Mouse (Mus musculus) MEL (cell line): ENCODE results near the gene Tbc1d13.

Experiments used
- CTCF ChIP-seq, 3 experiments: IDR thresholded peaks in 2 of 3; conservative IDR thresholded peaks in 1 of 3; 2 replicates each; pipeline ENCODE4 v1.5.1; 2011 to 2012; ENCODE audit warnings: low read length in 3 of 3, low read depth in 2 of 3, mild to moderate bottlenecking in 2 of 3, improper control_type of control experiment in 1 of 3, inconsistent platforms in 1 of 3, mixed read lengths in 1 of 3, moderate library complexity in 1 of 3; ENCODE audit not compliant: control insufficient read depth in 1 of 3, insufficient read depth in 1 of 3, poor library complexity in 1 of 3, severe bottlenecking in 1 of 3
- EP300 ChIP-seq, 2 experiments: IDR thresholded peaks; 2 replicates each; pipeline ENCODE4 v1.6.1; 2011; ENCODE audit warnings: improper control_type of control experiment in 2 of 2, low read length in 2 of 2, low read depth in 1 of 2, mild to moderate bottlenecking in 1 of 2
- GABPA ChIP-seq: IDR thresholded peaks from 2 replicates; pipeline ENCODE4 v1.6.1; 2012; ENCODE audit warnings: low read depth, mild to moderate bottlenecking, inconsistent platforms, low read length, improper control_type of control experiment, moderate library complexity
- HCFC1 ChIP-seq: IDR thresholded peaks from 2 replicates; pipeline ENCODE4 v1.6.1; 2012; ENCODE audit warnings: low read depth, mild to moderate bottlenecking, inconsistent platforms, low read length, improper control_type of control experiment, moderate library complexity
- POLR2A ChIP-seq, 2 experiments: IDR thresholded peaks; 2 replicates each; pipeline ENCODE4 v1.6.1; 2011 to 2012; ENCODE audit warnings: low read length in 2 of 2, mild to moderate bottlenecking in 2 of 2, control low read depth in 1 of 2, improper control_type of control experiment in 1 of 2, low read depth in 1 of 2, moderate library complexity in 1 of 2; ENCODE audit not compliant: control insufficient read depth in 1 of 2, insufficient read depth in 1 of 2, poor library complexity in 1 of 2
- RAD21 ChIP-seq: IDR thresholded peaks from 2 replicates; pipeline ENCODE4 v1.6.1; 2011; ENCODE audit warnings: mild to moderate bottlenecking, low read depth, low read length, improper control_type of control experiment
- RCOR1 ChIP-seq: IDR thresholded peaks from 2 replicates; pipeline ENCODE4 v1.6.1; 2012; ENCODE audit warnings: low read depth, mild to moderate bottlenecking, inconsistent platforms, low read length, improper control_type of control experiment
- TAL1 ChIP-seq: IDR thresholded peaks from 2 replicates; pipeline ENCODE4 v1.6.1; 2012; ENCODE audit warnings: mild to moderate bottlenecking, inconsistent platforms, low read length, moderate library complexity, mixed read lengths
- TCF12 ChIP-seq: IDR thresholded peaks from 2 replicates; pipeline ENCODE4 v1.6.1; 2014; ENCODE audit warnings: low read depth, mild to moderate bottlenecking, inconsistent platforms, low read length, improper control_type of control experiment, moderate library complexity
- ZKSCAN1 ChIP-seq: IDR thresholded peaks from 2 replicates; pipeline ENCODE4 v1.6.1; 2012; ENCODE audit warnings: low read depth, mild to moderate bottlenecking, inconsistent platforms, low read length, improper control_type of control experiment, moderate library complexity

GRCm38 (mm10) chr2:30094208-30094588 lies 39.3 kb upstream of the Tbc1d13 start:
- no peak for TF ChIP-seq RCOR1
- TF ChIP-seq TAL1: no peak
- no peak for TF ChIP-seq EP300 (IDR thresholded peaks at IDR 0.05; ENCODE audit: low read depth in 1 of 2, low read length in 2 of 2)
- TF ChIP-seq HCFC1: no peak
- no peak for TF ChIP-seq ZKSCAN1
- TF ChIP-seq CTCF (IDR thresholded peaks at IDR 0.05 in 2 of 3, conservative IDR thresholded peaks at IDR 0.05 in 1 of 3; ENCODE audit: control insufficient read depth in 1 of 3, insufficient read depth in 1 of 3, low read depth in 2 of 3, low read length in 3 of 3, poor library complexity in 1 of 3, severe bottlenecking in 1 of 3): no peak
- TF ChIP-seq GABPA: no peak
- no peak for TF ChIP-seq TCF12
- no peak for TF ChIP-seq RAD21
- TF ChIP-seq POLR2A (IDR thresholded peaks at IDR 0.05; ENCODE audit: control insufficient read depth in 1 of 2, insufficient read depth in 1 of 2, low read depth in 1 of 2, low read length in 2 of 2, poor library complexity in 1 of 2): peak in 1 of 2 experiments; percentile 30; a peak in 2 of 4 replicates
